Mouse (Mus musculus) heart, postnatal 10 days (tissue): ENCODE results near the gene Tyrobp. TPM values are rescaled to one million over a fixed set of nuclear protein-coding genes. Genes with fewer than 3 reads are reported as not detected.

ENCODE experiments used
- DNase-seq, 2 experiments: peaks; one replicate each; pipeline ENCODE4 v3.0.0; 2021
- intact Hi-C: fragments of 180-260 bp; cut with DNase I; formaldehyde crosslinking; loops from one replicate; pipeline ENCODE4 v1.15.1; 2025
- total RNA-seq, 2 experiments: library from RNA; stranded (reverse); gene quantifications; 2 replicates each; pipeline ENCODE4 v1.2.3; 2021

Gene Tyrobp
- 10 to 100 TPM; 12.9 to 16.5 TPM for total RNA-seq

GRCm38 (mm10) chr7:30413596-30413995 lies at the start of gene Tyrobp:
Gene Tyrobp, plus strand, starts transcription at chr7:30413760.
- intact Hi-C loops, result no loop called here
- no peak for DNase-seq

GRCm38 (mm10) chr7:30367466-30367865 lies 46.1 kb upstream of the Tyrobp start:
- intact Hi-C loops, result no loop called here
- no peak for DNase-seq

- DNase-seq, result peak; percentile 94
- intact Hi-C loops, result loop anchor here (1.0 to 5.0 kb wide), 4 partner anchors 59 to 239 kb away; partner anchors contain the start of genes Hspb6, Prodh2, Proser3 and Upk1a
Observed at GRCm38 (mm10) chr7:30373501-30373962, 40.0 kb upstream of the Tyrobp start.

DNA sequence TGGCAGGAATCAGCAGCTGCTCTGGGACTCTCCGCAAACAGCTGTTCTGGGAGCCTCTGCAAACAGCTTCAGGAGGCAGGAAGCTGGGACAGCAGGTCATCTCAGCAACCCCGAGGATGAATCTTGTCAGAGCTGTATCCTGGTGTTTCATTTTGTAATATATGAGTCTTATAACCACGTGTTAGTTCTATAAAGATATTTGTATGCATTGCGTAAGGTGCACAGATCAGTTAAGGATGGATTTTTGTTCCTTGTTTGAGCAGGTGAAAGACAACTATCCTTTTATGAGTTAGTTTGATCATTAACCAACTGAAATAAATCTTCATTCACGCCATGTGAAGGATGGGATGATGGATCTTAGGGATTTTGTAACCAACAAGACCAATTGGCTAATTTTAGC lies 33.5 kb upstream of the Tyrobp start:
- intact Hi-C loops, result no loop called here
- no peak for DNase-seq

GRCm38 (mm10) chr7:30384106-30384505 lies 29.5 kb upstream of the Tyrobp start:
- DNase-seq, result no peak
- intact Hi-C loops, result no loop called here

DNA sequence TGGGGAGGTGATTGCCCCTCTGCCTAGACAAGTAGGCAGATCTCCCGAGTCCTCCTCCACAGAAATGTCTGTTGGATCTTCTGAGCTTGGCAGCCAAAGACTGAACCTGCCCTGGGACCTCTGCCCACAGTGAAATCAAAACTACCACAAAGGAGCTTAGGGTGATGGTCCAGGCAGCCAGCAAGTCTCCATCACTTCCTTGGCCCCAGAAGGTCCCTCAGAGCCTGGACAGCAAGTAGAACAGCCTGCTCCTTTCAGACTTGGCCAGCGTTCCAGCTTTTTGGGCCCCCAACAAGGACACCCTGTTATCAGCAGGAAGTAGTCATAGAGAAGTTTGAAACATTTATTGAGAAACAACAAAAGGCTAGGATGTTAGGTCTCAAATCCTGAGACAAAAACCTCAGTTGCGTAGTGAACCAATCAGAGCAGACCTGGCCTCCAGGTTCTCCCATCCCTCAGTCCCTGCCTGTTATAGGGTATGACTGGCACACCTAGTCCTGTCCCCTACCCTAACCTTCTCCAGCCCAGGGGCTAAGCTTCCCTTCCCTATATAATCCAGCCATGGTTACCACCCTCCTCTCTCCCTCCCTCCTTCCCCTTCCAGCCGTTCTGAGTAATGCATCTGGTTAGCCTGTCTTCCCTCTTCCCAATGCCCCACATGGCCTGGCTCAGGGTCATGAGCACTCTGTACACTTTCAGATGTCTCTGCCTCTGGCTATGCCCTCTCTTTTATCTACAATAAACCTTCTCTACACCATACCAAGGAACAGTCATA lies 20.6 kb upstream of the Tyrobp start:
- DNase-seq, result no peak
- intact Hi-C loops, result no loop called here

DNA sequence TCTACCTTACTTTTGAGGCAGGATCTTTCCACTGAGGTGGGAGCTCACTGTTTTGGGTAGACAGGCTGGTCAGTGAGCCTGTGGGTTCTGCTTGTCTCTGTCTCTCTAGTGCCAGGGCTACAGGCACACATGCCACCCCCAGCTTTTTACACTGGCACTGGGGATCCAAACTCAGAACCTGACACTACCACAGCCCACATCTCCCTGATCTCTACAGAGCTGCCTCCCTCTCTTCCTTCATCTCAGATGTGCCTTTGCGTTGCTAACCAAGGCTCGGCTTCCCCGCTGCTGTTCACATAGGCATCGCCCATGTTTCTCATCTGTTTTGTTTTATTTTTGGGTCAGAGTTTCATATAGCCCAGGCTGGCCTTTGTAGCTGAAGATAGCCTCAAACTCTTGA lies 19.9 kb upstream of the Tyrobp start:
- no peak for DNase-seq
- intact Hi-C loops, result no loop called here

GRCm38 (mm10) chr7:30394379-30394778 lies 19.2 kb upstream of the Tyrobp start:
- intact Hi-C loops, result no loop called here

GRCm38 (mm10) chr7:30394871-30395270 lies 18.7 kb upstream of the Tyrobp start:
- intact Hi-C loops, result no loop called here
- DNase-seq, result no peak

More at GRCm38 (mm10) chr7:30394379-30394778, 19.2 kb upstream of the Tyrobp start:
- DNase-seq, result peak; percentile 45 to 48

DNA sequence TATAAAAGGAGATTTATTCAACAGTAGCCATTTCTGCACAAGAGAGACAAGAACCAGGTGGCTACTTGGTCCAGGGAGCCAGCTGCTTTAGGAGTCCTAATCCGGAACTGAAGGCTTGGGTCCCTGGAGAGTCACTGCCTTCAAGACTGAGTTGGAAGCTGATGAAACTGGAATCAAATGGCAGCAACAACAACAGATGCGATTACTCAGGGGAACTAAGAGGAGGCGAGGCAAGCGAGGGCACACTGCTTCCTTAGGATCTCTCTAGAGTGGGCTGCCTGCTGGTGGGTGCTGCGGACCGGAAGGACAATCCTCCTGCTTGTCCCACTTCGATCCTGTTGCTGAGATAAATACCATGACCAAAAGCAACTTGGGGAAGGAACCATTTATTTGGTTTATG lies 13.9 kb upstream of the Tyrobp start:
- intact Hi-C loops, result no loop called here
- no peak for DNase-seq

DNA sequence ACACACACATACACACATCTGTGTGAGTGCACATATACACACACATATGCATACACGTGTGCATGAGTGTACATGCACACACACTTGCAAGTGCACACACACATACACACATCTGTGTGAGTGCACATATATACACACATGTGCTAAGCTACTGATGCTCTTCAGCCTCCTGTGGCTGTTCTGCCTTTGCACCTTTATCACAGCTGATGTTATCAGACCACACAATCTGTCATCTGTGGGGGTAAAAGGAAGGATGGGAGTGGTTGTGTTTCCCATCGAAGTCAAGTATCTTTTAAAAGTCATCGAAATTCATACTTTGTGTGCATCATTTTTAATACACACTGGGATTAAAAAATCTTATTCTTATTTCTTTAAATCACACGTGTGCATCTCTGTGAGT lies 11.2 kb upstream of the Tyrobp start:
- intact Hi-C loops, result no loop called here

GRCm38 (mm10) chr7:30408639-30409038 lies 4.9 kb upstream of the Tyrobp start:
- intact Hi-C loops, result no loop called here

More for the DNA sequence above, 11.2 kb upstream of the Tyrobp start:
- DNase-seq, result no peak

DNA sequence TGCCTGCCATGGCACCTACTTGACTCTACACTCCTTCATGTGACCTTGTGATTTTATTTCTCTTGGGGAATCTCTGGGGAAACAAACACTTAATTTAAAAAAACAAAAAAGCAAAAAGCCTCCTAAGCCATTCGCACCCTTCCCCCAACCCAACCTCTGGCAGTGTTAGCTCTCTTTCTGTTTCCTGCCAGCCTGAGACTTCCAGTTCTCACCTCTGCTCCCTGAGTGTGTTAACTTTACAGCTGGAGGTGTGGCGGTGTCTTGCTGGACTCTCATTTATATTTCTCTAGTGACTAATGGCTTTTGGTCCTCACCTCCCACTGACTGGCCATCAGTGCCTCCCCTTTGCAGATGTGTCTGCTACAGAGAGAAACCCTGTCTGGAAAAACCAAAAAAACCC lies 3.8 kb upstream of the Tyrobp start:
- intact Hi-C loops, result no loop called here
- DNase-seq, result no peak

More at GRCm38 (mm10) chr7:30408639-30409038, 4.9 kb upstream of the Tyrobp start:
- no peak for DNase-seq

DNA sequence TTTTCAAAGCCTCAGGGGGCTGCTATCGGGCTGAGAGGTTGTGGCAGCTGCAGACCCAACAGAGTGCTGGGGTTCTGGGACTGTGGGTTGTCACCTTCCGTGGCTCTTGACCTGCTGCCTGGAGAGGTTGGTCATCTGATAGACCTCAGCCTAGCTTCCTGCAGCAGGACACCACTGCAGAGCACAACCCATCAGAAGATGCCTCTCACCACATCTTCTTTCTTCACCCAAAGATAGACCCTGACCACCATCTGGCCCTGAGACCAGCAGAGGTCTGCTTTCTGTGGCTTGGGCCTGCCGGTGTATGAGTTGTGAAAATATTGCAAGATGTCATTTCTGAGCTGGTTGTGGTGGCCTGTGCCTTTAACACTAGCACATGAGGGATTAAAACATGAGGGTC lies 2.5 kb upstream of the Tyrobp start:
- intact Hi-C loops, result no loop called here
- no peak for DNase-seq

DNA sequence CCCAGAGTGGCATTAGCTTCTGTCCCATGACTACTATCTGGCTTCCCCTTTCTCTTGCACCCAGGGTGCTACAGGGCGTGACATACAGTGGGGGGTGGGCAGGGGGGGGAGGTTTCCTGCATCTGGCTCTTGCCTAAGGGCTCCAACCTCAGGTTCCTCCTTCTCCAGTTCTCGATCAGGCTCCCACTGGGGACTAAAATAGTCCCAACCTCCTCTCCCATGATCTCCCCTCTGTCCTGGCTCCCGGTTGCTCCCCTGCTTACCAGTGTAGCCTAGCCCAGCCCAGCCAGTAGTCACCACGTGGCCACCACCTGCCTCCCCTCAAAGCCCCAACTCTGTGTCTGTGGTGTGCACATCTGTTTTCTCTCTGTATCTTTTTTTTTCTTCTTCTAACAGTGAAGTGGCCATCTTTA lies 819 bp upstream of the Tyrobp start:
- intact Hi-C loops, result no loop called here
- DNase-seq, result no peak

- intact Hi-C loops, result no loop called here
- no peak for DNase-seq
Observed at GRCm38 (mm10) chr7:30417856-30418255, 4.3 kb downstream of the Tyrobp start.

DNA sequence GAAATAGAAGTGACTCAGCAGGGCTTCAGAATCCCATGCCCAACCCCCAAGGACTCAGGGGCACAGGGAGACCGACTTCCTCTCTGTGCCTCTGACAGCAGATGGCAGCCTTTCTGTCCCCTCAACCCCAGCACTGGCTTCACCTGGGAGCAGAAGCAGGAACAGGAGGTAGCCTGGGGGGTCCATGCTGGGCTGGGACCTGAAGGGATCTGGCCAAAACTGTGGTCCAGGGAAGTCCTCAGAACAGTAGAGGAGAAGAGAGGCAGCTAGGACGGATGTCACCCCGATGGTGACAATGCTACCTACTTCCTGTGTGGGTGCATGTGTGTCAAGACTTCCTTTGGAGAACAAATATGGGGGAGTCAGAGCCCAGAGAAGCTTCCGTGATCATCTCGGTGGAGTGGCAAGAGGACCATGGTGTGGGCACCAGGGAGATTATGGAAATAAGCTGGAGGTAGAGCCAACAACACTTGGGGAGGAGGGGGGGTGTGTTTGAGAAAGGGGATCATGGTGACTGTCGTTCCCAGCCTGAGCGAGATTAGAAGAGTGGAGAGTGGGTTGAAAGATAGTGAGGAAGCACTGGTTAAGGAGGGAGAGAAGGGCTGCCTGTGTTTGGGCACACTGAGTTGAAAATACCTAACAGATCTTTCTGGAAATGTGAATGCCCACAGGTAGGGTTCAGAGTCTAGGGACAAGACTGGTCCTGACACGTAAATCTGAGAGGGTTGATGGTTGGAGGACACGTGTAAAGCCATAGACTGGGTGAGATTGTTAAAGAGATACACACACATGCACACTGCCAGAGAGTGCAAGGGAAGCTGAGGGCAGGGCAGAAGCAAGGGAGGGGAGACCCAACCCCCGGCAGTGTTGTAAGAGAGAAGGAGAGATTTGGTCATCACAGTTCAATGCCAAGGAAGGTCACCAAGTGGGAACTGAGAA lies 6.3 kb downstream of the Tyrobp start, which contains the start of gene Hcst:
Gene Hcst (minus strand): TSS at position 294 of the 939 bp plus-strand sequence.
- peak in 1 of 2 experiments; percentile 34 for DNase-seq
- intact Hi-C loops, result no loop called here

GRCm38 (mm10) chr7:30420673-30421072 lies 7.1 kb downstream of the Tyrobp start:
- DNase-seq, result no peak
- intact Hi-C loops, result no loop called here

DNA sequence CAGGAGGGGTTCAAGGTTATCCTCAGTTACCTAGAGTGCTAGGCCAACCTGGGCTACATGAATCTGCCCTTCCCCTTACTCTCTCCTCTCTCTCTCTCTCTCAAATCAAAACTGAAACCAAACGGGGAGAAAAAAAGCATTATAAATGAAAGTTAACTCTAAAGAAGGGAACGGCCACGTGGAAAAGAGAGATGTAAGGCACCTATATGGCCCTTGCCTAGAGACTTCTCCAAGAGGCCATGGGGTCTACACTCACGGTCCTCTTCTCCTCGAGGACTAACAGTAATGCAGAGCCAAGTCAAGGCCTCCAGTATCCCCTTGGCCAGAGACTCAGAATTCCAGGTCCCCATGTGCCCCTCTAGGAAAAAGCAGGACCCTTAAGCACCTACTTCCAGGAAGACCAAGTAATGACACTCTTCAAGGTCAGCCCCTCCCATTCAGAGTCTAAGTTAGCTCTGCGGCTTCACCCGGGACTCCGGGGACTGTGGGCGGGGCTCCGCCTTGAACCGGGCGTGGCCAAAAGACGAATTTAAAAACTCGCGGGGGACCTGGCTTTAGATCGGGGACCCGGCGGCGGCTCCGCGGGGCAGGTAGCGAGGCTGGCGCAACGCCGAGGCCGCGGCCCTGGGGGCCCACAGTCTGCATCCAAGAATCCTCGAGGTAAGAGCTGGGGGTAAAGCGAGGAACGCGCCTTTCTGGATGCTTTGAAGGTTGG lies 7.8 kb downstream of the Tyrobp start, which contains the start of gene Nfkbid:
Gene Nfkbid (plus strand): TSS at position 558 of the 715 bp plus-strand sequence.
- intact Hi-C loops, result no loop called here
- peak; percentile 61 for DNase-seq

- peak; percentile 82 to 84 for DNase-seq
- intact Hi-C loops, result no loop called here
Observed at GRCm38 (mm10) chr7:30421890-30422435, 8.4 kb downstream of the Tyrobp start.
